Mouse (Mus musculus): ENCODE measurements around the gene Gm17482.
"Not testable (repeated sequence)": the region's sequence is repeated elsewhere in the genome, so short reads cannot be mapped to it uniquely, and the experiment has no call there.

DNA sequence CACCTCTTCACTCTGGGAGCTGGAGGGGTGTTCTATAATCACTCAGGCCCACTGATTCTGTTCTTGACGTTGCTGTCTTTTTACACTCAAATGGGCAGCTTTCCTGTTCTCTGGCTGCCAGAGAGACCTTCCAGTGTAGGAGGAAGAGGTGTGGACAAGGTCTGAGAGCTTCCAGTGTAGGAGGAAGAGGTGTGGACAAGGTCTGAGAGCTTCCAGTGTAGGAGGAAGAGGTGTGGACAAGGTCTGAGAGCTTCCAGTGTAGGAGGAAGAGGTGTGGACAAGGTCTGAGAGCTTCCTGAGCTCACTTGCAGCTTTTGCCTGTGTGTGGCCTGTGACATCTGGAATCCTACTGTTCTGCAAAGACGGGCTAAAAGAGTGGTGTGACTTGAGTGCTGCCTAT is 13.3 kb downstream of the Gm17482 start:
- not testable (repeated sequence) for TF ChIP-seq CTCF, POLR2A (IDR thresholded peaks at IDR 0.05; ENCODE audit: insufficient read depth, low read depth, low read length)
